Mouse (Mus musculus) embryonic fibroblast, embryonic 13.5 days (primary cell): ENCODE results near the gene Arl15. TPM values are rescaled to one million over a fixed set of nuclear protein-coding genes. Genes with fewer than 3 reads are reported as not detected.

Source experiments
- H3K27ac ChIP-seq: 2 replicates; pipeline ENCODE4 v1.5.1; 2012; ENCODE audit warnings: low read length, control low read depth, inconsistent platforms; ENCODE audit not compliant: insufficient read depth
- H3K4me1 ChIP-seq: 2 replicates; pipeline ENCODE4 v1.6.1; 2011; ENCODE audit warnings: low read length; ENCODE audit not compliant: control insufficient read depth, insufficient read depth
- H3K4me3 ChIP-seq: 2 replicates; pipeline ENCODE4 v1.5.1; 2011; ENCODE audit warnings: mild to moderate bottlenecking, control low read depth, low read length; ENCODE audit not compliant: insufficient read depth
- CTCF ChIP-seq: IDR thresholded peaks from 2 replicates; pipeline ENCODE4 v1.5.1; 2011; ENCODE audit warnings: mild to moderate bottlenecking, control low read depth, low read length, moderate library complexity, borderline replicate concordance; ENCODE audit not compliant: insufficient read depth
- POLR2A ChIP-seq: IDR thresholded peaks from 2 replicates; pipeline ENCODE4 v1.6.1; 2011; ENCODE audit warnings: low read depth, mild to moderate bottlenecking, control low read depth, low read length, moderate library complexity
- polyA plus RNA-seq: library from polyadenylated mRNA; stranded (reverse); fragments of >200 nt; gene quantifications from 2 replicates; pipeline ENCODE4 v1.2.4, GENCODE M21; 2011; ENCODE audit warnings: low read depth; ENCODE audit not compliant: missing spikeins, insufficient read length

The Arl15 gene
- polyA plus RNA-seq, 1 experiment: 26.9 TPM

DNA sequence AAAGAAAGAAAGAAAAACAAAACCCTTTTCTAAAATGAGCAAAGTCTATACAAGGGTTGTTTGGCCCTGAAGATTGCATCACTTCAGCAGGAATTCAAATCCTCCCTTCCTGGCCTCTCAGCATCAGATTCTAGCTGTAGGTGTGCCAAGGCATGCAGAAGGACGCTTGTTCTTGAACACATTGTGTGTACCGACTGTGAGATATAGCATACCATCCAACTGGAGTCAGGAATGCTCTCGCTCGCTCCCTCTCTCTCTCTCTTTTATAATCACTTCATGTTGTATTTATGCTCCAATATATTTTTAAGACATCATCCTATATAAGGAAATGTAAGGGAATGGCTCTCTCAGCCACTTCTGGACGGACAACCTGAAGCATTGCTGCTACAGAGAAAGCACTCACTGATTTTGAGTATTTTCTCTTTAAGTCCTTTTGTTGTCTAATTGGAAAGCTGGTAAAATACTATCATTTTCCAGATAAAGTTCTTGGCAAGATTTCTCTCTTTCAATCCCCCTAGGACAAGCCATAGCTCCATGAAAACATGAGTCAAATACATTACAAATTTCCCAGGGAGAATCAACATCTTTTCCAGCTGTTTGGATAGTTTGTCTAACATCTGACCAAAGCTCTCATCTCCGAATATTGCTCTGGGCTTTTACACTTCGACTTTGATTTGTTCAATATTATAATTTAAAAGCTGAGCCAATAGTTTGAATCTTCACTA is 300.0 kb downstream of the Arl15 start:
- Histone ChIP-seq H3K4me1 (peaks cover 10% of the 10 kb centered on the region; the same call in 1 of the 2 replicates), H3K27ac (peak overlapping the region; percentile 41; the same call in 1 of the 2 replicates), H3K4me3 (no peak overlapping the region)
- TF ChIP-seq POLR2A: no peak
- no peak for TF ChIP-seq CTCF

DNA sequence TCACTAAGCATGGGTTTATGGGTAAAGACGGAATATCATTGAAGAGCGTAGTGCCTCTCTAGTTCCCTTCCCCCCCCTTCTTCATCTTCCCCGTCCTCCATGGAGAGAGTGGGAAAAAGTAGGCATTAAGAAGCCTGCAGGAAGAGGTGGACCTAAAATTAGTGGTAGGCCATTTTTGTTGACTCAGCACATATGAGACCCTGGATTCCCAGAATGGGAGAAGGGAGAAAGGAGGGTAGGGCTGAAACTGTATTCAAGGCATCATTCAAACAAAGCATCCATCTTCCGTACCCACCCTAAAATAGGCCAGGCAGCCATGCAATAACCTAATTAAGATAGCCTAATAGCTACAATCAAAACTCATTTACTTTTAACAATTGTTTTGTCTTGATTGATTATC is 301.1 kb downstream of the Arl15 start:
- Histone ChIP-seq H3K4me3 (no peak overlapping the region), H3K4me1 (peaks cover 10% of the 10 kb centered on the region; the same call in 1 of the 2 replicates), H3K27ac (no peak overlapping the region)
- no peak for TF ChIP-seq CTCF

- no peak for TF ChIP-seq CTCF
- no peak for TF ChIP-seq POLR2A
- no peak overlapping the region for H3K4me3 ChIP-seq
- H3K27ac ChIP-seq: no peak overlapping the region
- H3K4me1 ChIP-seq: peaks cover 3% of the 10 kb centered on the region
Measured at GRCm38 (mm10) chr13:114096386-114096785, 302.1 kb downstream of the Arl15 start.

GRCm38 (mm10) chr13:114101155-114101554 is 306.9 kb downstream of the Arl15 start:
- TF ChIP-seq CTCF (no peak), POLR2A (no peak)
- 0 out of 2 replicates have a peak overlapping the region, but pooled peaks have one; percentile 52 for H3K27ac ChIP-seq
- no peak overlapping the region for H3K4me3 ChIP-seq

DNA sequence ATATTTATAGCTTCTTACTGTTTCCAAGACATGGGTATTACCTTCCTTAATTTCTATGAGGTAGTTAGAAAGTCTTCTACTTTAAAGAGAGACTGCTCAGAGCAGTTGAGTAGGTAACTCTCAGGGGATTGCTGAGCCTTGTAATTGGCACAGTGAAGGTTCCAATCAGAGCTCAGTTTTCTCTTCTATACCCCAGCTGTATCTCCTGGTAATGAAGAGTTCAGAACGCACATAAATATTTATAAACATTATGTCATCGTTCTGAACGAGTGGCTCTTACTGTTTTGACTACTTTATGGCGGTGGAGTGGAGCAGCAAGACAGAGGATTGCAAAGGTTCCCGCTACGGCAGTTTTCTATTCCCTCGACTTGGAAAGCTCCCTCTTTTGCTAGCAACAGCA is 311.8 kb downstream of the Arl15 start:
- Histone ChIP-seq H3K27ac (no peak overlapping the region), H3K4me1 (peaks cover 2% of the 10 kb centered on the region), H3K4me3 (no peak overlapping the region)
- TF ChIP-seq POLR2A (no peak), CTCF (no peak)

More at GRCm38 (mm10) chr13:114101155-114101554, 306.9 kb downstream of the Arl15 start:
- H3K4me1 ChIP-seq: peaks cover 2% of the 10 kb centered on the region; the same call in 1 of the 2 replicates

DNA sequence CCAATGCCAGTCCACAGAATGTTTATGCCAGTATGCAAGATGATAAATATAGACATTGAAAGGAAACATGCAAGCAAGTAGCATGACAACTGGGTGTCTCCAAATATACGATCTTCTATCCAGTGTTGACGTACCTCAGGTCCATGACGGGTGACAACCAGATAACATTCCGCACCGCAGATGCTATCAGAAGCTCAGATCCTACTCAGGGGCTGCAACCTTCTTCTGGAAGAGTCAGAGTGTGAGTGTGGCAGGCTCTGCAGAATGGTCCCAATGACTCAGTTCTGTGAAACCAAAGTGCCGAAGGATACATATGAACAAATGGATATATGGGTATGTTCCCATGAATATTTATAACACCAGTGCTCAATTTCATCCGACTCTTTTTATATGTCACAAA is 313.2 kb downstream of the Arl15 start:
- Histone ChIP-seq H3K27ac (no peak overlapping the region), H3K4me1 (no peaks in the 10 kb centered on the region; the same call in none of the 2 replicates), H3K4me3 (no peak overlapping the region)
- TF ChIP-seq POLR2A: no peak
- no peak for TF ChIP-seq CTCF

DNA sequence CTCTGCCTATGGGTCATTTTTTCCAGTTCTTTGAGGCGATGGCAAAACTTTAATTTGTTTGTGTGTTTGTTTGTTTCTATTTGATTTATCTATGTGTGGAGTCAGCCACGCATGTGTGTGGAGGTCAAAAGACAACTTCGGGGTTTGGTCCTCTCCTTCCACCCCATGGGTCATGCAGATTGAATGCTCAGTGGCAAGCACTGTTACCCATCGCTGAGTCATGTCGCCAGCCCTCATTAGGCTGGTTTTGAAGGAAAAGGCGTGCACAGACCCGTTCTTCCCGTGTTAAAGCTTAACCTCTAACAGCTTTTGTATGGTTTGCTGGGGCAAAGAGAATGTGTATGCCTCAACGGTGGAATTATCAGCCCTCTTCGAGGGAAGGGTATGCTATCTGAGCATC is 315.1 kb downstream of the Arl15 start:
- no peak overlapping the region for H3K27ac ChIP-seq
- H3K4me1 ChIP-seq: peaks cover 9% of the 10 kb centered on the region
- TF ChIP-seq POLR2A (no peak), CTCF (no peak)
- no peak overlapping the region for H3K4me3 ChIP-seq

DNA sequence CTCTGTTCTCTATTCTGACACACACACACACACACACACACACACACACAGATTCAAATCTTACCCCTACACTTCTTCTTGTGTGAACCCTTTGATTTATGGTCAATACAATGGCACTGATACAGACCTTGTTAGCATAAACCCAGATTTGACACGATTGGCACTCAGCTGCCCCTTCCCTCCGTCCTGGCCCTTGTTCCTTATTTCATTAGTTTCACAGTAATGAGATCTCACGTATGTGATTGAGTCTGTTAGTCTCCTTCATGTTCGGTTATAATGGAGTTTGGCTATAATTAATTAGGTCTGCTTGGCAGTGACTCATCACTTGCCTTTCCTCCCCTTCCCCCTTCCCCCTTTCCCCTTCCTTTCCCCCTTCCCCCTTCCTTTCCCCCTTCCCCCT is 315.5 kb downstream of the Arl15 start:
- H3K27ac ChIP-seq: no peak overlapping the region
- TF ChIP-seq POLR2A (no peak), CTCF (no peak)
- H3K4me1 ChIP-seq: peaks cover 9% of the 10 kb centered on the region
- H3K4me3 ChIP-seq: no peak overlapping the region

- TF ChIP-seq CTCF (no peak), POLR2A (no peak)
- Histone ChIP-seq H3K4me3 (no peak overlapping the region), H3K4me1 (peaks cover 13% of the 10 kb centered on the region), H3K27ac (peak overlapping the region; percentile 81)
Measured at GRCm38 (mm10) chr13:114113516-114113915, 319.2 kb downstream of the Arl15 start.

- Histone ChIP-seq H3K27ac (no peak overlapping the region), H3K4me3 (no peak overlapping the region), H3K4me1 (peaks cover 15% of the 10 kb centered on the region)
- TF ChIP-seq CTCF: no peak
- TF ChIP-seq POLR2A: no peak
Measured at GRCm38 (mm10) chr13:114114586-114114985, 320.3 kb downstream of the Arl15 start.
